Mouse (Mus musculus) stomach, postnatal 0 days (tissue): ENCODE measurements around the gene Slc22a7. TPM values are rescaled to one million over a fixed set of nuclear protein-coding genes. Genes with fewer than 3 reads are reported as not detected.

ENCODE experiments used
- ATAC-seq: fragments of 200-750 bp; cut with Nextera tagmentation; 2 replicates; pipeline ENCODE4 v1.8.0; 2017; ENCODE audit not compliant: low FRiP score, low TSS enrichment
- DNase-seq: peaks from one replicate; pipeline ENCODE4 v3.0.0-alpha.2; 2016; ENCODE audit warnings: low spot score
- H3K27ac ChIP-seq: fragments of 300-500 bp; sonication (generic); replicated peaks from 2 replicates; pipeline ENCODE4 v1.5.1; 2014; ENCODE audit warnings: mild to moderate bottlenecking, control low read depth
- H3K27me3 ChIP-seq: fragments of 300-500 bp; sonication (generic); 2 replicates; pipeline ENCODE4 v1.6.1; 2014; ENCODE audit warnings: low read length; ENCODE audit not compliant: control insufficient read depth, insufficient read depth
- H3K36me3 ChIP-seq: fragments of 300-500 bp; sonication (generic); 2 replicates; pipeline ENCODE4 v1.6.1; 2014; ENCODE audit warnings: low read length, mixed read lengths; ENCODE audit not compliant: control insufficient read depth, insufficient read depth
- H3K4me1 ChIP-seq: fragments of 300-500 bp; sonication (generic); replicated peaks from 2 replicates; pipeline ENCODE4 v1.6.1; 2014; ENCODE audit warnings: antibody characterized with exemption; ENCODE audit not compliant: control insufficient read depth, insufficient read depth
- H3K4me2 ChIP-seq: fragments of 300-500 bp; sonication (generic); replicated peaks from 2 replicates; pipeline ENCODE4 v1.6.1; 2014; ENCODE audit warnings: low read depth, mild to moderate bottlenecking, control low read depth, moderate library complexity
- H3K4me3 ChIP-seq: fragments of 300-500 bp; sonication (generic); 2 replicates; pipeline ENCODE4 v1.5.1; 2014; ENCODE audit warnings: low read depth, low read length, control low read depth
- H3K9ac ChIP-seq: fragments of 300-500 bp; sonication (generic); 2 replicates; pipeline ENCODE4 v1.6.1; 2014; ENCODE audit warnings: mild to moderate bottlenecking, low read length, control low read depth, mixed read lengths
- H3K9me3 ChIP-seq: fragments of 300-500 bp; sonication (generic); 2 replicates; pipeline ENCODE4 v1.6.1; 2016; ENCODE audit warnings: low read length; ENCODE audit not compliant: control insufficient read depth
- CTCF ChIP-seq: IDR thresholded peaks from 2 replicates; pipeline ENCODE4 v1.5.1; 2016; ENCODE audit warnings: antibody characterized with exemption, low read depth, mild to moderate bottlenecking, moderate library complexity
- EP300 ChIP-seq: optimal IDR thresholded peaks from 2 replicates; pipeline ENCODE3; 2016; ENCODE audit warnings: antibody characterized with exemption
- WGBS: fragments of 180-500 bp; shearing (Covaris S2); extraction: QIAGEN DNeasy Blood & Tissue Kit; methylation state at CpG from one replicate; pipeline ENCODE4 v1.1.7; 2014; 5-methylcytosine and 5-hydroxymethylcytosine counted together
- polyA plus RNA-seq: library from polyadenylated mRNA; unstranded; fragments of >200 nt; fragmentation: Nextera tagmentation; extraction: Ambion mirVana; gene quantifications from 2 replicates; pipeline ENCODE4 v1.2.1, GENCODE M21; 2015

Slc22a7 gene
- polyA plus RNA-seq, 1 experiment from 2014 or later: not detected

DNA sequence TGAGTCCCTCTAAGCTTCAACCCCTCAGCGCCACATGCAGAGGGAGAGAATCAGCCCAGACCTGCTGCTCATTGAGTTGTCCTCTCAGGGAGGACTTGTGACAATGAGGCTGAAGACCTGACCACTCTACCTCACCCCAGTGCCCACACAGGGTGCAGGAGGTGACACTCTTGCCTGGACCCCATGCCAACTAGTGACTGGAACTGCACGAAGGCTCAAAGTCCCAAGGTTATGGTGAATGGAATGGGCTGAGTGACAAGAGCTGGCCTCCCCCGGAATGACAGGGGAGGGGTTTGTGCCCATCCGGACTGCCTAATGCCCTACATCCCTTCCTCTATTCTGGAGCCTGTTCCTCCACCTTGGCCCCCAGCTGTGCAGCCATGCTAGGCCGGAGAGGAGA lies 14.4 kb upstream of the Slc22a7 start:
- Histone ChIP-seq H3K36me3 (no peaks in the 10 kb centered on the region), H3K9me3 (no peaks in the 10 kb centered on the region), H3K27ac (no peak overlapping the region), H3K4me2 (no peak overlapping the region), H3K27me3 (no peaks in the 10 kb centered on the region; the same call in 1 of the 2 replicates), H3K4me3 (no peak overlapping the region), H3K4me1 (peaks cover 5% of the 10 kb centered on the region; the same call in 1 of the 2 replicates), H3K9ac (no peak overlapping the region)
- WGBS: 51% methylated on average over 5 of the region's 5 CpGs
- no peak for ATAC-seq
- TF ChIP-seq CTCF (no peak), EP300 (no peak)
- DNase-seq: no peak

DNA sequence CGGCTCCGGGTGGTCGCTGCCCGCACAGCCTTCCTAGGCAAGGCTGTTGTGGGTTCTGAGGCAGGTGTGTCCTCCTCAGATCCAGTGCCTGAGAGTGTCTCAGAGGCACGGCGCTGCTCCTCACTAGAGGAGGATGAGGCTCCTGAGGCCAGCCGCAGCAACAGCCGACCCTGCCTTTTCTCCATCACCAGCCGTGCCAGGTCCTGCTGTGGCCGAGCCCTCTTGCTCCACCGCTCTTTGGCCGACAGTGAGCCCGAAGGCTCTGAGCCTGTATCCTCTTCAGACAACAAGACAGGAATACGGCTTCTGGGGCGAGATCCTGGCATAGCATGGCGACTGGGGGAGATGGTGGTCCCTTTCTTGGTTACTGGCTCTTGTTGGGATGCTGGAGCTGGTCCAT lies 8.0 kb upstream of the Slc22a7 start:
- H3K36me3 ChIP-seq: no peaks in the 10 kb centered on the region
- no peaks in the 10 kb centered on the region for H3K4me1 ChIP-seq
- H3K27me3 ChIP-seq: peaks cover 3% of the 10 kb centered on the region; the same call in 1 of the 2 replicates
- DNase-seq (no peak), ATAC-seq (no peak)
- no peak overlapping the region for H3K4me3 ChIP-seq
- no peak overlapping the region for H3K9ac ChIP-seq
- 96% methylated on average over 16 of the region's 16 CpGs for WGBS
- H3K4me2 ChIP-seq: no peak overlapping the region
- TF ChIP-seq CTCF (no peak), EP300 (no peak)
- no peak overlapping the region for H3K27ac ChIP-seq
- H3K9me3 ChIP-seq: no peaks in the 10 kb centered on the region

DNA sequence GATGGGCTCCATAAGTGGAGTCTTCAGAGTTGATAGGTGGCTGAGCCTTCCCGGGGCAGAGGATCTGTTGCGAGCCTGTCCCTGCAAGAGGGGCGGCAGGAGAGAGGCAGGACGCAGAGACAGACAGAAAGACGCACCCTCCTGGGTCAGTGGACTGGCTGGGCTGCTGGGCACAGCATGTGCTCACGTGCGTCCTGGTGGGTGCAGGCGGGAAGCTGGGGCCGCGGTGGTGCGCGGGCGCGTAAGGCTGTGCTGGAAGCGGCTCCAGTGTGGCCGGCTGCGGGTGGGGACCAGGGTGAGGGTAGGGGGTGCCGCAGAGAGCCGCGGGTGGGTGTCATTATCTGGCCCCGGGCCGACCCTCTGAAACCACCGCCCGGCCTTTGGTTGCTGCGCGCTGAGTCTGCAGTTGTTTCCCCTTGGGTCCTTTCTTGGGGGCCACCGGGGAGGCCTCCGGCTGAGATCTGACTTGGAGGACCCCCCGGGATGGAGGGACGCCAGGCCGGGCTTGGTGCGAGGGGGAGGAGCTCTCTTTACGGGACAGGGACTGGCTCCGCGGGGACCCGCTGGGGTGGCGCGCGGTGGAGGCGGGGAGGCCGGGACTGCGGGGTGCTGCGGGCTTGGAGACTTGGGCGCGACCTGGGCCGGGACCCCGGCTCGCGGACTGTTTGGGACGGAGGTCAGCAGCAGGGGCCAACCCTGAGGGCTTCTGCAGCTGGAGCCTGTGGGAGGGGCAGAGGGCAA lies 6.8 kb upstream of the Slc22a7 start:
- H3K27me3 ChIP-seq: peaks cover 3% of the 10 kb centered on the region; the same call in 1 of the 2 replicates
- H3K9ac ChIP-seq: 0 out of 2 replicates have a peak overlapping the region, but pooled peaks have one; percentile 41
- TF ChIP-seq CTCF (no peak), EP300 (no peak)
- DNase-seq (no peak), ATAC-seq (0 out of 2 replicates have a peak, but pooled peaks have one; percentile 11)
- peak overlapping the region; percentile 33 for H3K4me3 ChIP-seq
- H3K9me3 ChIP-seq: no peaks in the 10 kb centered on the region
- no peaks in the 10 kb centered on the region for H3K4me1 ChIP-seq
- H3K36me3 ChIP-seq: no peaks in the 10 kb centered on the region
- 5% methylated on average over 50 of the region's 50 CpGs for WGBS
- H3K27ac ChIP-seq: no peak overlapping the region
- peak overlapping the region; percentile 57 for H3K4me2 ChIP-seq

DNA sequence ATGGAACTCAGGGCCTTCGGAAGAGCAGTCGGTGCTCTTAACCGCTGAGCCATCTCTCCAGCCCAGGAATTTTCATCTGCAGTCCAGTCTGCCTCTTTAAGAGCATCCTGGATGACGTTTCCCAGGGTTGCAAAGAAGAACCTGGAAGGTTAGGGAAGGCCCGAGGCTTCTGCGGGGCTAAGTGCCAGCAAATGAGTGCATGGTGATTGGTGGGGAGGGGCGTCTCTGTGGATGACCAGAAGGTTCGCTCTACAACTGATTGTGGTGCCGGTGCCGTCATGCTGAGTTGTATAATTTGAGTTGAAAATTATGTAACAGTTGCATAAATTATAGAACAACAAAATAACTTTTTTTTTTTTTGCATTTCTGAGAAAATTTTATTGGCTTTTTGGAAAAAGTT lies 919 bp upstream of the Slc22a7 start:
- no peaks in the 10 kb centered on the region; the same call in 1 of the 2 replicates for H3K27me3 ChIP-seq

DNA sequence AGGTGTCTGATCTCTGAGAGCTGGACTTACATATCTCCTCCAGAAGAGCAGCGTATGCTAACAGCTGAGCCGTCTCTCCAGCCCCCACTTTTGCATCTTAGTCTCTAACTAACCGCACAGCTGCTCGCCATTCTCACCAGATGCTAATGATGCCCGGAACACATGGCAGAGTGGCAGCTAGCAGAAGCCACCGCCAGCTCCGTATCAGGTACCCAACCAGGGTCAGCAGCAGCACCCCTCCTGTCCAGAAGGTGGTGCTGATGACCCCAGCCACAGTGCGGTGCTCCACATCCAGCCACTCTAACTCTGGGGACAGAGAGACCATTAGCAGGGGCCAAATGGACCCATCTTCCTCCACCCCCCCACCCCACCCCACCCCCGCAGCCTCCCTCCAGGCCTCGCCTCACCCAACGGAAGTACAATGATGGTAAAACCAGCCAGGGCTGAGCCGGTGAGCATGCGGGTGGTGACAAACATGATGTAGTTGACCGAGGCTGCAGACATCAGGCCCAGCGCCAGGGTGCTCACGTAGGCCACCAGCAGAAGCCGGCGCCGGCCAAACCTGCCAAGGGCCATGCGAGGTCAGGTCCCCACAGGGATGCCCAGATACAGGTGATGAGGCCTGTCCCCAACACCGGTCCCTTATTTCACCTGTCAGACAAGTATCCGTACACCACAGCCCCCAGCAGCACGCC lies 1.4 kb downstream of the Slc22a7 start:
- H3K4me3 ChIP-seq: no peak overlapping the region
- ATAC-seq (peak; percentile 57), DNase-seq (peak; percentile 63)
- no peaks in the 10 kb centered on the region for H3K36me3 ChIP-seq
- no peak for TF ChIP-seq EP300
- peak; percentile 77 for TF ChIP-seq CTCF
- H3K9me3 ChIP-seq: no peaks in the 10 kb centered on the region
- H3K27me3 ChIP-seq: no peaks in the 10 kb centered on the region
- H3K4me1 ChIP-seq: peaks cover 3% of the 10 kb centered on the region; the same call in 1 of the 2 replicates
- H3K4me2 ChIP-seq: no peak overlapping the region
- no peak overlapping the region for H3K9ac ChIP-seq
- no peak overlapping the region for H3K27ac ChIP-seq
- 30% methylated on average over 23 of the region's 23 CpGs for WGBS

More for the DNA sequence above, 919 bp upstream of the Slc22a7 start:
- Histone ChIP-seq H3K4me2 (no peak overlapping the region), H3K4me3 (no peak overlapping the region), H3K4me1 (no peaks in the 10 kb centered on the region), H3K9me3 (no peaks in the 10 kb centered on the region), H3K27ac (no peak overlapping the region), H3K36me3 (no peaks in the 10 kb centered on the region), H3K9ac (no peak overlapping the region)
- DNase-seq (no peak), ATAC-seq (no peak)
- 94% methylated on average over 10 of the region's 10 CpGs for WGBS
- TF ChIP-seq EP300 (no peak), CTCF (no peak)

DNA sequence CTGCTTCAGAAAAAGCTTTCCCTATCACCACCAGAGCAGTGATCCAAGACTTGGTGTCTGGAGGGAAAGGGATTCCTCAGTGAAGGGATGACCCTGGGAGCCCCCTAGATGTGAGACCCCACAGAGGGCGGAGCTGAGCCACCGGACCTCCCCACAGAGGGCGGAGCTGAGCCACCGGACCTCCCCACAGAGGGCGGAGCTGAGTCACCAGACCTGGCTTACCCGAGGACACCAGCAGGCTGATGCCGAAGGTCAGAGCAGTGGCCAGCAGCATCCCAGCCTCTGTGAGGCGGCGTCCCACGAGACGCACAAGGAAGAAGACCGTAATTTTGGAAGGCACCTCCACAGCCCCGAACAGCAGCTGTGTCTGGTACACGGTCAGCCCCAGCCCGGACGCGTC lies 4.6 kb downstream of the Slc22a7 start:
- Histone ChIP-seq H3K27ac (no peak overlapping the region), H3K9me3 (no peaks in the 10 kb centered on the region), H3K36me3 (no peaks in the 10 kb centered on the region), H3K4me3 (0 out of 2 replicates have a peak overlapping the region, but pooled peaks have one; percentile 2), H3K4me2 (peak overlapping the region; percentile 40), H3K9ac (no peak overlapping the region), H3K4me1 (peaks cover 3% of the 10 kb centered on the region; the same call in 1 of the 2 replicates), H3K27me3 (no peaks in the 10 kb centered on the region)
- 6% methylated on average over 17 of the region's 17 CpGs for WGBS
- ATAC-seq (no peak), DNase-seq (peak; percentile 37)
- TF ChIP-seq EP300 (no peak), CTCF (no peak)
